Mouse (Mus musculus): ENCODE measurements around the gene Gdap1l1. TPM values are rescaled to one million over a fixed set of nuclear protein-coding genes. Genes with fewer than 3 reads are reported as not detected.
"Not testable (repeated sequence)": the region's sequence is repeated elsewhere in the genome, so short reads cannot be mapped to it uniquely, and the experiment has no call there.

Gdap1l1 gene
- not detected for total RNA-seq (2021)

DNA sequence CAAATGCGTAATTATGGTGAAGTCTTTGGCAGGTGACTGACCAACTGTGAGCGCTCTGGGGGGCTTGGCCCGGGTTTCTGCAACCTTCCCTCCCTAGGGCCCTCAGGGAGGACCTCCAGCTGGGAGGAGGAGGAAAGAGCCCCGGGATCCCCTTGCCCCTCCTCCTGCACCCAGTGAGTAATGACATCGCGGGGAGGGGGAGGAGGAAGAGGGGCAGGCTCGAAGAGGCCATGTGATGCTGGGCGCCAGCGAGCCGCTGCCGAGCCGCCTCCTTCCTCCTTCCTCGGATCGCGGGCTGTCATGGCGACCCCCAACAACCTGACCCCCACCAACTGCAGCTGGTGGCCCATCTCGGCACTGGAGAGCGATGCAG lies at the start of gene Gdap1l1:
TSS of gene Gdap1l1 (plus strand) at position 231 of the 373 bp plus-strand sequence.
- intact Hi-C loops (cut with DNase I): no loop called here

DNA sequence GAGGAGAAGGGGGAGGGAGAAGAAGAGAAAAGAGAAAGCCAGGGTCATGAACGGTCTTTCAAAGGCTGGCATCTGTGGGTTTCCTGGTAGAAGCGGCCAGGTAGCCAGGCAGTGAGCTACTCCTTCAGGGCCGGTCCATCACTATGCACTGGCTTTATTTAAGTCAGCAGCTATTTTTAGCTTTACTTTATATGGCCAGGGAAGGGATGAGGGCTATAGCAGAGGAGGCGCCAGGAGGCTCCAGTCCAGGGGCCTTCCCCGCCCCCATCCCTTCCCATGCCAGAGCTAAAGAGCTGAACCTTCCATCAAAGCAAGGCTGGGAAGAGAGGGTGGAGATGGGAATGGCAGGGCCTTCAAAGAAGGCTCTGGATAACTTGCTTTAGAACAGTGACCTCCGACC lies 45.8 kb upstream of the Gdap1l1 start:
- peak; percentile 52 for DNase-seq (ENCODE audit: low spot score)
- intact Hi-C loops (cut with DNase I): no loop called here

More for the DNA sequence above, at the start of gene Gdap1l1:
- no peak for DNase-seq (ENCODE audit: low spot score)

GRCm38 (mm10) chr2:163393241-163393640 lies 45.0 kb upstream of the Gdap1l1 start:
- DNase-seq (ENCODE audit: low spot score): no peak
- intact Hi-C loops (cut with DNase I): no loop called here

- no peak for DNase-seq (ENCODE audit: low spot score)
- intact Hi-C loops (cut with DNase I): no loop called here
Observed at GRCm38 (mm10) chr2:163393976-163394375, 44.3 kb upstream of the Gdap1l1 start.

DNA sequence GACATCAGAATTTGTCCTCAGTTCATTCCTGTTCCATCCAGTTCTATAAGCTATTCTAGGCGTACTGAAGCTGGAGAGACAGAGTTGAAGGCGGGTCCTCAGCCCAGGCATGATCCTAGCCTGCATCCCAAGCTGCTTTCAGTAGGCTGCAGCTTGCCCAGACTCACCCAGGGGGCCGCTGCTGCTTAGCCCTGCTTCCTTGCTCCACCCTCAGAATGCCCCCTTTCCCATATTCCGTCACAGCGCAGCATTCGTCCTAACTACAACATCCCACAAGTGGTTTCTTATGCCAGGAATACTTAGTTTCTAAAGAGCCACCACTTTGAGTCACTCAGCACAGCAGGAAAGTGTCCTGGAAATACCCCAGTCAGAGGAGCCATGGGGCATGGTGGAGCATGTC lies 43.3 kb upstream of the Gdap1l1 start:
- intact Hi-C loops (cut with DNase I): no loop called here
- no peak for DNase-seq (ENCODE audit: low spot score)

DNA sequence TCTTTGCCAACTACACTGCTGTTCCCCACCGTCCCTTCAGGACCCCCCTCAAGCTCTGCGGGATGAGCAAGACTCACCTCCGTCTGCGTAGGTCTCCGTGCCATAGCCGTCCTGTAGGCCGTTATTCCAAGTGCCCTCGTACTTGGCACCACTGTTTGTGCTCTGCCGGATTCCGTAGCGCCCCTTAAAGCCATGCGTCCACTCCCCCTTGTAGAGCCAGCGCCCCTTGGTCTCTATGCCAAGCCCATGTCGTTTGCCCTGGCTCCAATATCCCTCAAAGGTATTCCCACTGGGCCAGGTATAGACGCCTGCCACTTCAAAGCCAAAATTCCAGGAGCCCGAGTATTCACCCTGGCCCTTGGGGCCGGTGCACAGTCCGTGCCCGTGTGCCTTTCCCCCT lies 41.2 kb upstream of the Gdap1l1 start:
- DNase-seq (ENCODE audit: low spot score): no peak
- intact Hi-C loops (cut with DNase I): no loop called here

- DNase-seq (ENCODE audit: low spot score): peak; percentile 76
- intact Hi-C loops (cut with DNase I): no loop called here
Observed at GRCm38 (mm10) chr2:163397905-163398304, 40.4 kb upstream of the Gdap1l1 start, which contains the start of gene Jph2. TSS of gene Jph2 (minus strand) at chr2:163397993.

DNA sequence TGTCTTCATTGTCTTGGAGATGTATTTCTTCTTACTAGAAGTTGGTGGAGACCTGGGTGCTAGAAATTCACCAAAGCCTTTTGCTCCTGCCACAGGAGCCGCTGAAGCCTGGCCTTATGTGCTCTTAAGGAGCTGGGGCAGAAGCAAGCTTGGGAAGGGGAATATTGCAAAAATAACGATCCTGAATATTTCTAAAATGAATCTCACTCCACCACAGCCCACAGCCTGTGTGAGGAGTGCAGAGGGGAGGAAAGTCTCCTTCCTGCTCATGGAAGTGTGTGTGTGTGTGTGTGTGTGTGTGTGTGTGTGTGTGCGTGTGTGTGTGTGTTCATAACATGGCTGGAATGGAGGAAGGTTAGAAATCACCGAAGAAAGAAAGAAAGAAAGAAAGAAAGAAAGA lies 39.5 kb upstream of the Gdap1l1 start:
- DNase-seq (ENCODE audit: low spot score): no peak
- intact Hi-C loops (cut with DNase I): no loop called here

- intact Hi-C loops (cut with DNase I): no loop called here
Observed at GRCm38 (mm10) chr2:163399222-163399621, 39.1 kb upstream of the Gdap1l1 start.

DNA sequence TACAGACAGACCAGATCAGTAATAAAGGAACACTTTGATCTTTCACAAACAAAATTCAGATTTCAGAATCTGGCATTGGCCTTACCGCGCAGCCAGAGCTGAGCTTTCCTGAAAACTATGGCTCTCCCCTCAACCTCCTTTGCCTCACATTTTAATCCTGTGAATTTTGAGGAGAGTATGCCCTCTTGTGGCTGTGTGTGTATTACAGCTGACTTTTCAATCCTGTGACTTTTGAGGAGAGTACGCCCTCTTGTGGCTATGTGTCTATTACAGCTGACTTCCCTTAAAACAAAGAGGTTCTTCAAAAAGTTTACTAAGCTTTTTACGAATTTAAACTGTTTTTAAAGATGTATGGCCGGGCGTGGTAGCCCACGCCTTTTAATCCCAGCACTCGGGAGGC lies 37.1 kb upstream of the Gdap1l1 start:
- intact Hi-C loops (cut with DNase I): loop anchor here (1.0 to 5.0 kb wide), 4 partner anchors 61 to 479 kb away; no protein-coding TSS in a partner anchor
- peak; percentile 42 for DNase-seq (ENCODE audit: low spot score)

More at GRCm38 (mm10) chr2:163399222-163399621, 39.1 kb upstream of the Gdap1l1 start:
- no peak for DNase-seq (ENCODE audit: low spot score)

DNA sequence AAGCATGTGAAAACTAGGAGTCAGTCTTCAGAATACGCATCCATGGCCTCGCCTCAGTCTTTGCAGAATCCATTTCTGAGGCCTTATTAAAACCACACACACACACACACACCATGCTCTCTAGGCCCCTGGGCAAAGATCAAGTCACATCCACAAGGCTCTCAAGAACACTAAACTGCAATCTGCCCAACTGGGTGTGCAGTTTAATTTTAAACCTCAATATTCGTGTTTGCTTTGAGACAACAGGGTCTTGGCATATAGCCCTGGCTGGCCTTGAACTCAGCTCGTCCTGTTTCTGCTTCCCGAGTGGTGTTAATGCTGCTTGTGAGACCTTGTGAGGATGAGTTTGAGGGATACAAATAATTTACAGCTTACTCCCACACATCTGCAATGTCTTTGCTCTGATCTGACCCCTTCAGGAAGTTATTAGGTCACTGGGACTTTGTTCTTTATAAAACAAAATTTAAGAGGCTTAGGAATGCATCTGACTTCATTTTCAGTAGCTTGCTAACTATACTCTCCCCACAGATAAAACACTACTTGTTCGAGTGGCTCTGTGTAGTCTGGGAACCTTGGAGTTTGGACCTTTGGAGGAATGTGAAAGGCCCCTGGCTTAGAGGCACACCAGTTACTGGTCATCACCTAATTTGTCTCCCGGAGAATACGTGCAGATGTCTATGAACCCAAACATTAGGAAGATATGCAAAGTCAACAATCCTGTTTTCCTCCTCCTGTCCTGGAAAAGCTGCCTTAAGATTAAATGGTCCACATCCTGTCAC lies 34.0 kb upstream of the Gdap1l1 start:
- DNase-seq (ENCODE audit: low spot score): no peak
- intact Hi-C loops (cut with DNase I): loop anchor here (5.0 kb wide), 3 partner anchors 127 to 482 kb away; no protein-coding TSS in a partner anchor

GRCm38 (mm10) chr2:163410211-163410610 lies 28.1 kb upstream of the Gdap1l1 start:
- intact Hi-C loops (cut with DNase I): no loop called here
- DNase-seq (ENCODE audit: low spot score): no peak

DNA sequence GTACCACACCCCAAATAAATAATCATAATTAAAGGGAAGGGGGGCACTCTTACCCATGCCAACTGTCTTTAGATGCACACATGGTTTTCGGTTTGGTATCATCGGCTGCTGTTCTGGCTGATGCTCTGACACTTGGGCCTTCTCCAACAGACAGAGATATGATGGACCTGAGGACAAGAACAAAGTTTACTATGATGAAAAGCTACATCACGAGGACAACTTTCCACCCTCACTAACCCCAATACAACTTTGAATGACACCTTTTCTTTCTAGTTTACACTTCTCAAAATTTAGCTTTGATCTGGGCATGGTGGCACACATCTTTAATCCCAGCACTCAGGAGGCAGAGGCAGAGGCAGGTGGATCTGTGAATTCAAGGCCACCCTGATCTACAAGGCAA lies 26.9 kb upstream of the Gdap1l1 start:
- intact Hi-C loops (cut with DNase I); DNase-seq (ENCODE audit: low spot score): not testable (repeated sequence)

- intact Hi-C loops (cut with DNase I): no loop called here
- no peak for DNase-seq (ENCODE audit: low spot score)
Observed at GRCm38 (mm10) chr2:163411840-163412239, 26.4 kb upstream of the Gdap1l1 start.

- no peak for DNase-seq (ENCODE audit: low spot score)
- intact Hi-C loops (cut with DNase I): no loop called here
Observed at GRCm38 (mm10) chr2:163412419-163412818, 25.9 kb upstream of the Gdap1l1 start.

- no peak for DNase-seq (ENCODE audit: low spot score)
- intact Hi-C loops (cut with DNase I): no loop called here
Observed at GRCm38 (mm10) chr2:163412846-163413590, 25.3 kb upstream of the Gdap1l1 start.

GRCm38 (mm10) chr2:163417026-163417425 lies 21.2 kb upstream of the Gdap1l1 start:
- intact Hi-C loops (cut with DNase I): no loop called here
- no peak for DNase-seq (ENCODE audit: low spot score)

DNA sequence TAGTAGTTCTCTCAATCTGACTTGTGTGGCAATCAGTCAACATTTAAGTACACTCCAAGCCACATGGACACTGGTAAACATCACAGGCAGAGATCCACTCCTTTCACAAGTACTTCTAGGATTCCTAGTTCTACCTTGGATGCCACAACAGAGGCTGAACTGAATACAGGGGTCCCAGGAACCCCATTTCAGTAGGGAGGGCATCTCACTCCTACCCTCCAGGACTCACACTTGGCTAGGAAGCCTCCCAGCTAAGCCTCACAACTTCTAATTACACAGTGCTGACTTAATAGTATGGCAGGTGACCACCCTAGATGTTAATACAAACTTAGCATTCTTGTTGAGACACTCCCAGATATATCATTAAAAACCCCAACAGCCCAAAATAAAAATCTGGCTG lies 20.4 kb upstream of the Gdap1l1 start:
- DNase-seq (ENCODE audit: low spot score): no peak
- intact Hi-C loops (cut with DNase I): loop anchor here (2.0 kb wide), 1 partner anchor 55 kb away; the partner anchor contains the start of gene Fitm2

GRCm38 (mm10) chr2:163418841-163419345 lies 19.4 kb upstream of the Gdap1l1 start:
- intact Hi-C loops (cut with DNase I): loop anchor here (2.0 kb wide), 1 partner anchor 54 kb away; the partner anchor contains the start of gene Fitm2
- no peak for DNase-seq (ENCODE audit: low spot score)

DNA sequence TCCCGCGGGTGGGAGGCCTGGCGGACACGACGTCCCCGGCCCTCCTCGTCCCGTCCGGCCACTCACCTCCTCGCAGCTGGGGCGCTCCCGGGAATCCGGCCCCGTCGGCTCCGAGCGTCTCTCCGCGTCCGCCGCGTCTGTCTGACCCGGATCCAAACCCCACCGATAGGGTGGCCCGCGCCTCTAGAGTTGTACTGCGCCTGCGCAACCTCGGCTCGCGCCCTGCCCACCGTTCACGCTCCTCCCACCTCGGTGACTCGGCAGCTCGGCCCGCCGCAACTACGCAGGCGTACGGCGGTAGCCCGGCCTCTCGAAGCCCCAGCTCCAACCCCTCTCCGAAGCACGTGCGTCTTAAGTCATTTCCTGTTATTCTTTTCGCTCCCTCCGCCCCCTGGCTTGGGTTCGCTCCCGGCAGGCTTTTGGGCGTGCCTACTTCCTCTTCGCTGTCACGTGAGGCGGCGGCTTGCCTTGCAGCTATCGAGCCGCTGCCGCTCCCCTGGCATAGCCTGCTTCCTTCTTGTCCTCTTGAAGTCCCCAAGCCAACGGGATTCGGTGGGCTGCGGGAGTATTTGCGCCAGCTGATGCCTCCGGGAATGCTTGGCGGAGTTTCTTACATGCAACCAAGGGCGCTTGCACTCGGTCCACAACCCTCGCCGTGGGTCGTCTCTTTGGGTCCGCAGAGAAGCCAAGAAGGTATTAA lies 18.8 kb upstream of the Gdap1l1 start:
- intact Hi-C loops (cut with DNase I): loop anchor here (2.0 kb wide), 1 partner anchor 53 kb away; the partner anchor contains the start of gene Fitm2
- DNase-seq (ENCODE audit: low spot score): peak; percentile 100
